Mouse (Mus musculus) CH12.LX (cell line): ENCODE measurements at regions not wholly inside any gene's neighbourhood (a gene's known extent, or its start where the extent isn't known, plus 50 kb on each side); places are given as distances from the start of the nearest gene placed in this dataset.

Experiments used
- CTCF ChIP-seq, 2 experiments: IDR thresholded peaks in 1 of 2; conservative IDR thresholded peaks in 1 of 2; 2 replicates each; pipeline ENCODE4 v1.5.1; 2011 to 2012; ENCODE audit warnings: low read depth in 2 of 2, low read length in 2 of 2, improper control_type of control experiment in 1 of 2, inconsistent platforms in 1 of 2, mild to moderate bottlenecking in 1 of 2, moderate library complexity in 1 of 2
- EP300 ChIP-seq: IDR thresholded peaks from 2 replicates; pipeline ENCODE4 v1.6.1; 2011; ENCODE audit warnings: low read length, improper control_type of control experiment
- MAX ChIP-seq: IDR thresholded peaks from 2 replicates; pipeline ENCODE4 v1.6.1; 2011; ENCODE audit warnings: low read length, improper control_type of control experiment
- POLR2A ChIP-seq: IDR thresholded peaks from 2 replicates; pipeline ENCODE4 v1.6.1; 2011; ENCODE audit warnings: low read depth, mild to moderate bottlenecking, improper control_type of control experiment, low read length
- USF1 ChIP-seq: IDR thresholded peaks from 2 replicates; pipeline ENCODE4 v1.6.1; 2014; ENCODE audit warnings: low read depth, mild to moderate bottlenecking, inconsistent platforms, low read length, improper control_type of control experiment
- USF2 ChIP-seq: conservative IDR thresholded peaks from 2 replicates; pipeline ENCODE4 v1.6.1; 2011; ENCODE audit warnings: low read depth, low read length, improper control_type of control experiment

- no peak for TF ChIP-seq CTCF (conservative IDR thresholded peaks at IDR 0.05 in 1 of 2, IDR thresholded peaks at IDR 0.05 in 1 of 2; ENCODE audit: low read depth in 2 of 2, low read length in 2 of 2)
- no peak for TF ChIP-seq POLR2A
- no peak for TF ChIP-seq USF2
- TF ChIP-seq EP300, result no peak
- TF ChIP-seq USF1, result no peak
- TF ChIP-seq MAX, result no peak
Observed at GRCm38 (mm10) chr4:75394264-75394663, 116.2 kb upstream of the Dmac1 start.
